In genomic region chr4:122884481-122885340, GRCm38 (mm10) we compare ENCODE assay signal across 8 mouse cellular contexts. TPM values are rescaled to one million over a fixed set of nuclear protein-coding genes. Genes with fewer than 3 reads are reported as not detected.
DNase-seq lines count a peak whose midpoint lies in the region; ATAC-seq and TF ChIP-seq lines count a peak whose summit lies in the region.

No protein-coding gene starts in this region.

- no peak for TF ChIP-seq CTCF in testis, adult 2 months (IDR thresholded peaks at IDR 0.05; ENCODE audit: control insufficient read depth, insufficient read depth, insufficient replicate concordance, low read depth, low read length)

- WGBS in embryonic facial prominence, embryonic 10.5 days: 53% methylated on average over 12 of the region's 12 CpGs
- 53% methylated on average over 12 of the region's 12 CpGs for WGBS in hindbrain, embryonic 14.5 days
- WGBS in liver, embryonic 12.5 days (ENCODE audit: insufficient replicate concordance): 12% methylated on average over 12 of the region's 12 CpGs
- WGBS in neural tube, embryonic 12.5 days: 58% methylated on average over 12 of the region's 12 CpGs

- peak overlapping the region; percentile 79 for H3K4me2 ChIP-seq in hindbrain, embryonic 14.5 days (replicated peaks)
- H3K4me2 ChIP-seq in liver, embryonic 12.5 days: peak overlapping the region; percentile 89
- H3K4me2 ChIP-seq in neural tube, embryonic 12.5 days (replicated peaks): peak overlapping the region; percentile 70

- H3K27ac ChIP-seq in testis, adult 2 months (ENCODE audit: control insufficient read depth, insufficient read depth, low read depth, low read length): peak overlapping the region; percentile 100
- H3K27ac ChIP-seq in embryonic facial prominence, embryonic 10.5 days (replicated peaks): peak overlapping the region; percentile 92; the same call in 1 of the 2 replicates
- no peak overlapping the region for H3K27ac ChIP-seq in hindbrain, embryonic 14.5 days
- peak overlapping the region; percentile 98 for H3K27ac ChIP-seq in liver, embryonic 12.5 days
- H3K27ac ChIP-seq in neural tube, embryonic 12.5 days: no peak overlapping the region

- H3K36me3 ChIP-seq in testis, adult 2 months (ENCODE audit: control insufficient read depth, insufficient read depth, low read length): no peaks in the 10 kb centered on the region
- no peaks in the 10 kb centered on the region for H3K36me3 ChIP-seq in embryonic facial prominence, embryonic 10.5 days (replicated peaks)
- H3K36me3 ChIP-seq in hindbrain, embryonic 14.5 days (replicated peaks; ENCODE audit: control insufficient read depth, insufficient read depth): no peaks in the 10 kb centered on the region
- peaks cover 8% of the 10 kb centered on the region; the same call in 1 of the 2 replicates for H3K36me3 ChIP-seq in liver, embryonic 12.5 days
- H3K36me3 ChIP-seq in neural tube, embryonic 12.5 days: no peaks in the 10 kb centered on the region

- H3K4me1 ChIP-seq in testis, adult 2 months (ENCODE audit: control insufficient read depth, insufficient read depth, low read length): peaks cover 7% of the 10 kb centered on the region
- peaks cover 25% of the 10 kb centered on the region for H3K4me1 ChIP-seq in embryonic facial prominence, embryonic 10.5 days
- peaks cover 20% of the 10 kb centered on the region for H3K4me1 ChIP-seq in hindbrain, embryonic 14.5 days (replicated peaks; ENCODE audit: control insufficient read depth, insufficient read depth, low read length)
- peaks cover 58% of the 10 kb centered on the region for H3K4me1 ChIP-seq in liver, embryonic 12.5 days
- H3K4me1 ChIP-seq in neural tube, embryonic 12.5 days: peaks cover 19% of the 10 kb centered on the region

- ATAC-seq in hindbrain, embryonic 14.5 days (ENCODE audit: low FRiP score): no peak
- no peak for ATAC-seq in liver, embryonic 12.5 days
- ATAC-seq in neural tube, embryonic 12.5 days (ENCODE audit: low FRiP score, low read depth): no peak

- H3K9me3 ChIP-seq in embryonic facial prominence, embryonic 10.5 days: no peaks in the 10 kb centered on the region
- H3K9me3 ChIP-seq in hindbrain, embryonic 14.5 days (ENCODE audit: control insufficient read depth, low read length): no peaks in the 10 kb centered on the region
- H3K9me3 ChIP-seq in liver, embryonic 12.5 days (replicated peaks): no peaks in the 10 kb centered on the region
- H3K9me3 ChIP-seq in neural tube, embryonic 12.5 days: no peaks in the 10 kb centered on the region

- peak overlapping the region; percentile 97 for H3K4me3 ChIP-seq in testis, adult 2 months (ENCODE audit: control insufficient read depth, low read depth, low read length)
- H3K4me3 ChIP-seq in embryonic facial prominence, embryonic 10.5 days: peak overlapping the region; percentile 88
- peak overlapping the region; percentile 92 for H3K4me3 ChIP-seq in hindbrain, embryonic 14.5 days (replicated peaks; ENCODE audit: low read length)
- peak overlapping the region; percentile 90 for H3K4me3 ChIP-seq in liver, embryonic 12.5 days
- peak overlapping the region; percentile 62 for H3K4me3 ChIP-seq in neural tube, embryonic 12.5 days

- no peak for DNase-seq in testis, postnatal 14 days (ENCODE audit: low spot score)
- no peak for DNase-seq in embryonic facial prominence, embryonic 10.5 days (ENCODE audit: low spot score)
- no peak for DNase-seq in hindbrain, embryonic 14.5 days (ENCODE audit: low spot score)
- DNase-seq in urinary bladder, postnatal 10 days (ENCODE audit: low spot score): no peak
- DNase-seq in urinary bladder, adult 18-20 months (ENCODE audit: low spot score in 2 of 2): no peak

- H3K27me3 ChIP-seq in testis, adult 2 months (ENCODE audit: control insufficient read depth, insufficient read depth, low read length): no peaks in the 10 kb centered on the region
- no peaks in the 10 kb centered on the region for H3K27me3 ChIP-seq in embryonic facial prominence, embryonic 10.5 days (replicated peaks; ENCODE audit: low read depth, poor library complexity, severe bottlenecking)
- H3K27me3 ChIP-seq in hindbrain, embryonic 14.5 days (ENCODE audit: control insufficient read depth, insufficient read depth, low read length): no peaks in the 10 kb centered on the region
- no peaks in the 10 kb centered on the region for H3K27me3 ChIP-seq in liver, embryonic 12.5 days (replicated peaks)
- H3K27me3 ChIP-seq in neural tube, embryonic 12.5 days (replicated peaks): no peaks in the 10 kb centered on the region

- no peak for TF ChIP-seq POLR2A in testis, adult 2 months (IDR thresholded peaks at IDR 0.05; ENCODE audit: control insufficient read depth, low read depth, low read length)

- peak overlapping the region; percentile 89 for H3K9ac ChIP-seq in hindbrain, embryonic 14.5 days
- peak overlapping the region; percentile 91 for H3K9ac ChIP-seq in liver, embryonic 12.5 days
- peak overlapping the region; percentile 10; the same call in 1 of the 2 replicates for H3K9ac ChIP-seq in neural tube, embryonic 12.5 days

RNA-seq across cellular contexts. Expression of gene Cap1, which starts 1.1 kb away (rescaled TPM):
- 47.0 and 62.4 TPM in 2 replicates for polyA plus RNA-seq in testis, adult 2 months (2012; rRNA removed)
- 72.6 and 73.9 TPM in 2 replicates for polyA plus RNA-seq in embryonic facial prominence, embryonic 10.5 days (2016; fragmentation: Nextera tagmentation; extraction: Ambion mirVana)
- 71.9 and 76.7 TPM in 2 replicates for polyA plus RNA-seq in hindbrain, embryonic 14.5 days (2014; fragmentation: Nextera tagmentation; extraction: Ambion mirVana)
- polyA plus RNA-seq in liver, embryonic 12.5 days (2016; fragmentation: Nextera tagmentation; extraction: Ambion mirVana): 30.3 and 31.6 TPM in 2 replicates
- 34.7 and 59.7 TPM in 2 replicates for polyA plus RNA-seq in neural tube, embryonic 12.5 days (2016; fragmentation: Nextera tagmentation; extraction: Ambion mirVana)

RNA-seq across cellular contexts. Expression of gene Ppt1, which starts 48.7 kb away (rescaled TPM):
- polyA plus RNA-seq in testis, adult 2 months (2012; rRNA removed): 84.2 and 122 TPM in 2 replicates
- polyA plus RNA-seq in embryonic facial prominence, embryonic 10.5 days (2016; fragmentation: Nextera tagmentation; extraction: Ambion mirVana): 50.6 and 53.4 TPM in 2 replicates
- polyA plus RNA-seq in hindbrain, embryonic 14.5 days (2014; fragmentation: Nextera tagmentation; extraction: Ambion mirVana): 83.7 and 84.4 TPM in 2 replicates
- polyA plus RNA-seq in liver, embryonic 12.5 days (2016; fragmentation: Nextera tagmentation; extraction: Ambion mirVana): 25.0 and 26.0 TPM in 2 replicates
- polyA plus RNA-seq in neural tube, embryonic 12.5 days (2016; fragmentation: Nextera tagmentation; extraction: Ambion mirVana): 71.2 and 72.9 TPM in 2 replicates

Comparison
In these comparisons a context has a peak if more than half of its experiments do, and no peak if none do; other contexts are left out.
1. H3K27ac ChIP-seq: peak in testis, adult 2 months (single experiment), embryonic facial prominence, embryonic 10.5 days (single experiment) and liver, embryonic 12.5 days (single experiment); none in hindbrain, embryonic 14.5 days (single experiment) and neural tube, embryonic 12.5 days (single experiment).
2. H3K9ac ChIP-seq: peak in every context shown above with its lines; median percentile 91 in liver, embryonic 12.5 days; 89 in hindbrain, embryonic 14.5 days; 10 in neural tube, embryonic 12.5 days.
3. Peak in every context shown above with its lines, with median percentiles within 50 percentile points of each other: H3K4me3 ChIP-seq and H3K4me2 ChIP-seq.